Mouse (Mus musculus) heart, embryonic 10.5 days (tissue): ENCODE measurements around the gene Hoxd4. TPM values are rescaled to one million over a fixed set of nuclear protein-coding genes. Genes with fewer than 3 reads are reported as not detected.

Source experiments
- DNase-seq: peaks from one replicate; pipeline ENCODE4 v3.0.0-alpha.2; 2017; ENCODE audit warnings: low spot score
- H3K27ac ChIP-seq: fragments of 300-500 bp; sonication (generic); 2 replicates; pipeline ENCODE4 v1.5.1; 2016; ENCODE audit warnings: mild to moderate bottlenecking
- H3K27me3 ChIP-seq: fragments of 300-500 bp; sonication (generic); 2 replicates; pipeline ENCODE4 v1.6.1; 2016; ENCODE audit warnings: mild to moderate bottlenecking; ENCODE audit not compliant: poor library complexity, insufficient read depth, severe bottlenecking
- H3K36me3 ChIP-seq: fragments of 300-500 bp; sonication (generic); 2 replicates; pipeline ENCODE4 v1.6.1; 2016; ENCODE audit warnings: mild to moderate bottlenecking, moderate library complexity
- H3K4me1 ChIP-seq: fragments of 300-500 bp; sonication (generic); 2 replicates; pipeline ENCODE4 v1.6.1; 2016; ENCODE audit warnings: mild to moderate bottlenecking
- H3K4me3 ChIP-seq: fragments of 300-500 bp; sonication (generic); 2 replicates; pipeline ENCODE4 v1.5.1; 2016; ENCODE audit warnings: mild to moderate bottlenecking, moderate library complexity
- H3K9me3 ChIP-seq: fragments of 300-500 bp; sonication (generic); 2 replicates; pipeline ENCODE4 v1.6.1; 2016; ENCODE audit warnings: mild to moderate bottlenecking, moderate library complexity
- WGBS: fragments of 180-500 bp; shearing (Covaris S2); methylation state at CpG from one replicate; pipeline ENCODE4 v1.1.7; 2016; 5-methylcytosine and 5-hydroxymethylcytosine counted together
- polyA plus RNA-seq: library from polyadenylated mRNA; unstranded; fragments of >200 nt; fragmentation: Nextera tagmentation; extraction: Ambion mirVana; gene quantifications from 2 replicates; pipeline ENCODE4 v1.2.1, GENCODE M21; 2016

Gene Hoxd4
- polyA plus RNA-seq, 1 experiment from 2014 or later, result 0.29 TPM

- H3K4me3 ChIP-seq, result peak overlapping the region; percentile 60
- H3K27me3 ChIP-seq, result peaks cover 100% of the 10 kb centered on the region
- no peak for DNase-seq
- H3K4me1 ChIP-seq, result peaks cover 13% of the 10 kb centered on the region
- peak overlapping the region; percentile 17; the same call in 1 of the 2 replicates for H3K27ac ChIP-seq
- no peaks in the 10 kb centered on the region for H3K36me3 ChIP-seq
- under 1% methylated on average over 84 of the region's 86 CpGs for WGBS
- H3K9me3 ChIP-seq, result no peaks in the 10 kb centered on the region
These were observed 13.3 kb upstream of the Hoxd4 start for GRCm38 (mm10) chr2:74698201-74699052.

- no peak for DNase-seq
- H3K9me3 ChIP-seq, result no peaks in the 10 kb centered on the region
- H3K36me3 ChIP-seq, result no peaks in the 10 kb centered on the region
- 0 out of 2 replicates have a peak overlapping the region, but pooled peaks have one; percentile 60 for H3K4me3 ChIP-seq
- H3K27me3 ChIP-seq, result peaks cover 100% of the 10 kb centered on the region
- H3K27ac ChIP-seq, result no peak overlapping the region
- 2% methylated on average over 17 of the region's 17 CpGs for WGBS
- peaks cover 13% of the 10 kb centered on the region for H3K4me1 ChIP-seq
These were observed 12.7 kb upstream of the Hoxd4 start for GRCm38 (mm10) chr2:74699053-74699430.

- H3K4me3 ChIP-seq, result no peak overlapping the region
- peaks cover 100% of the 10 kb centered on the region for H3K27me3 ChIP-seq
- no peak overlapping the region for H3K27ac ChIP-seq
- H3K36me3 ChIP-seq, result no peaks in the 10 kb centered on the region
- DNase-seq, result no peak
- H3K4me1 ChIP-seq, result peaks cover 18% of the 10 kb centered on the region
- WGBS, result 2% methylated on average over 23 of the region's 23 CpGs
- H3K9me3 ChIP-seq, result no peaks in the 10 kb centered on the region
These were observed 11.8 kb upstream of the Hoxd4 start for GRCm38 (mm10) chr2:74699664-74700545.

- no peak overlapping the region for H3K4me3 ChIP-seq
- 2% methylated on average over 22 of the region's 22 CpGs for WGBS
- no peak for DNase-seq
- no peaks in the 10 kb centered on the region for H3K36me3 ChIP-seq
- H3K27me3 ChIP-seq, result peaks cover 100% of the 10 kb centered on the region
- H3K27ac ChIP-seq, result no peak overlapping the region
- peaks cover 22% of the 10 kb centered on the region for H3K4me1 ChIP-seq
- no peaks in the 10 kb centered on the region for H3K9me3 ChIP-seq
These were observed 11.1 kb upstream of the Hoxd4 start for GRCm38 (mm10) chr2:74700546-74701112.

- H3K9me3 ChIP-seq, result no peaks in the 10 kb centered on the region
- 14% methylated on average over 17 of the region's 17 CpGs for WGBS
- no peak overlapping the region for H3K27ac ChIP-seq
- H3K4me3 ChIP-seq, result no peak overlapping the region
- no peaks in the 10 kb centered on the region for H3K36me3 ChIP-seq
- no peak for DNase-seq
- peaks cover 99% of the 10 kb centered on the region for H3K27me3 ChIP-seq
- peaks cover 25% of the 10 kb centered on the region for H3K4me1 ChIP-seq
These were observed 9.5 kb upstream of the Hoxd4 start for GRCm38 (mm10) chr2:74701949-74702819.

- Histone ChIP-seq H3K4me3 (no peak overlapping the region), H3K27me3 (peaks cover 99% of the 10 kb centered on the region), H3K36me3 (no peaks in the 10 kb centered on the region), H3K9me3 (no peaks in the 10 kb centered on the region), H3K4me1 (peaks cover 19% of the 10 kb centered on the region), H3K27ac (no peak overlapping the region)
- 16% methylated on average over 6 of the region's 6 CpGs for WGBS
- no peak for DNase-seq
These were observed 8.9 kb upstream of the Hoxd4 start for GRCm38 (mm10) chr2:74702820-74703219.

GRCm38 (mm10) chr2:74703317-74703716, 8.4 kb upstream of the Hoxd4 start:
- Histone ChIP-seq H3K27ac (no peak overlapping the region), H3K36me3 (no peaks in the 10 kb centered on the region), H3K4me1 (peaks cover 14% of the 10 kb centered on the region), H3K4me3 (no peak overlapping the region), H3K9me3 (no peaks in the 10 kb centered on the region), H3K27me3 (peaks cover 99% of the 10 kb centered on the region)
- WGBS, result 4% methylated on average over 10 of the region's 10 CpGs
- no peak for DNase-seq

GRCm38 (mm10) chr2:74703720-74704392, 7.9 kb upstream of the Hoxd4 start:
- DNase-seq, result no peak

GRCm38 (mm10) chr2:74704393-74704998, 7.2 kb upstream of the Hoxd4 start, which contains the start of gene Hoxd8:
Gene Hoxd8 (plus strand): TSS chr2:74704615.
- H3K4me1 ChIP-seq, result peaks cover 12% of the 10 kb centered on the region
- under 1% methylated on average over 34 of the region's 52 CpGs for WGBS
- peaks cover 99% of the 10 kb centered on the region for H3K27me3 ChIP-seq
- H3K9me3 ChIP-seq, result no peaks in the 10 kb centered on the region
- peak within 1 kb of the TSS; percentile 52 for H3K27ac ChIP-seq
- DNase-seq, result no peak
- no peaks in the 10 kb centered on the region for H3K36me3 ChIP-seq
- peak within 1 kb of the TSS; percentile 59 for H3K4me3 ChIP-seq

More at GRCm38 (mm10) chr2:74703720-74704392, 7.9 kb upstream of the Hoxd4 start:
- WGBS, result 3% methylated on average over 26 of the region's 26 CpGs
- Histone ChIP-seq H3K4me1 (peaks cover 12% of the 10 kb centered on the region), H3K27ac (no peak overlapping the region), H3K9me3 (no peaks in the 10 kb centered on the region), H3K4me3 (no peak overlapping the region), H3K27me3 (peaks cover 99% of the 10 kb centered on the region), H3K36me3 (no peaks in the 10 kb centered on the region)

- no peaks in the 10 kb centered on the region for H3K36me3 ChIP-seq
- no peaks in the 10 kb centered on the region for H3K9me3 ChIP-seq
- 0% methylated on average over 45 of the region's 66 CpGs for WGBS
- H3K4me3 ChIP-seq, result peak overlapping the region; percentile 59
- peaks cover 12% of the 10 kb centered on the region for H3K4me1 ChIP-seq
- no peak for DNase-seq
- peak overlapping the region; percentile 52 for H3K27ac ChIP-seq
- peaks cover 99% of the 10 kb centered on the region for H3K27me3 ChIP-seq
These were observed 6.7 kb upstream of the Hoxd4 start for GRCm38 (mm10) chr2:74704999-74705466.

GRCm38 (mm10) chr2:74705467-74706089, 6.2 kb upstream of the Hoxd4 start:
- Histone ChIP-seq H3K36me3 (no peaks in the 10 kb centered on the region), H3K27me3 (peaks cover 99% of the 10 kb centered on the region), H3K9me3 (no peaks in the 10 kb centered on the region), H3K27ac (peak overlapping the region; percentile 52; the same call in 1 of the 2 replicates), H3K4me1 (peaks cover 12% of the 10 kb centered on the region), H3K4me3 (peak overlapping the region; percentile 59)
- 1% methylated on average over 79 of the region's 85 CpGs for WGBS
- DNase-seq, result no peak
